Mouse (Mus musculus) CH12.LX (cell line): ENCODE data around the gene Nsun2.

Experiments
- CTCF ChIP-seq, 2 experiments: IDR thresholded peaks in 1 of 2; conservative IDR thresholded peaks in 1 of 2; 2 replicates each; pipeline ENCODE4 v1.5.1; 2011 to 2012; ENCODE audit warnings: low read depth in 2 of 2, low read length in 2 of 2, improper control_type of control experiment in 1 of 2, inconsistent platforms in 1 of 2, mild to moderate bottlenecking in 1 of 2, moderate library complexity in 1 of 2
- HCFC1 ChIP-seq: IDR thresholded peaks from 2 replicates; pipeline ENCODE4 v1.6.1; 2012; ENCODE audit warnings: low read depth, mild to moderate bottlenecking, inconsistent platforms, low read length, improper control_type of control experiment
- JUN ChIP-seq: IDR thresholded peaks from 2 replicates; pipeline ENCODE4 v1.6.1; 2011; ENCODE audit warnings: low read depth, mild to moderate bottlenecking, low read length, improper control_type of control experiment, moderate library complexity; ENCODE audit not compliant: insufficient read depth
- POLR2A ChIP-seq: IDR thresholded peaks from 2 replicates; pipeline ENCODE4 v1.6.1; 2011; ENCODE audit warnings: low read depth, mild to moderate bottlenecking, improper control_type of control experiment, low read length
- RAD21 ChIP-seq: IDR thresholded peaks from 2 replicates; pipeline ENCODE4 v1.6.1; 2011; ENCODE audit warnings: low read depth, mild to moderate bottlenecking, low read length, improper control_type of control experiment, moderate library complexity

DNA sequence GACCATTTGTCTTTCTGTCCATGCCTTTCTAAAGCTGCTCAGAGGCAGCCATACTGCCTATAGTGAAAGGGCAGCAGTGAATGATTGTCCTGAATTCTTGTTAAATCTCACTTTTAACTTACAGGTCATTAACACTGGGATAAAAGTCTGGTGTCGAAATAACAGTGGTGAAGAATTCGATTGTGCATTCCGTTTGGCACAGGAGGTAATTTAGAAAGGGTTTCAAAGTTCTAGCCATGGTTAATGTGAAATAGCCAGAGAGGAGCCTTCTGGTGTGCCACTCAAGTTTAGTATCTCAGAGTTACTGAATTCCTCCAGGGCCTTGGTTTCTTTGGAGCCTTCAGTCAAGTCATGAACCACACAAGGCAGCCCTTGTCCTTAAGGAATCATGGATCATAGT is 97.6 kb downstream of the Nsun2 start:
- no peak for TF ChIP-seq CTCF (conservative IDR thresholded peaks at IDR 0.05 in 1 of 2, IDR thresholded peaks at IDR 0.05 in 1 of 2; ENCODE audit: low read depth in 2 of 2, low read length in 2 of 2)
- no peak for TF ChIP-seq RAD21
- TF ChIP-seq POLR2A: no peak
- TF ChIP-seq JUN: no peak
- TF ChIP-seq HCFC1: no peak
